Mouse (Mus musculus) lung, adult 10 weeks (tissue): ENCODE results near the gene Olfr891. TPM values are rescaled to one million over a fixed set of nuclear protein-coding genes. Genes with fewer than 3 reads are reported as not detected.

ENCODE experiments used
- polyA plus RNA-seq: library from polyadenylated mRNA; stranded (reverse); fragments of 350-450 nt; fragmentation: Illumina TruSeq; extraction: RNeasy Lipid Tissue Mini Kit (QIAGEN cat#74804); gene quantifications from one replicate; pipeline ENCODE4 v1.2.3, GENCODE M21; 2014; ENCODE audit warnings: low read depth, low replicate concordance; ENCODE audit not compliant: insufficient read depth

Gene Olfr891
- not detected for polyA plus RNA-seq

DNA sequence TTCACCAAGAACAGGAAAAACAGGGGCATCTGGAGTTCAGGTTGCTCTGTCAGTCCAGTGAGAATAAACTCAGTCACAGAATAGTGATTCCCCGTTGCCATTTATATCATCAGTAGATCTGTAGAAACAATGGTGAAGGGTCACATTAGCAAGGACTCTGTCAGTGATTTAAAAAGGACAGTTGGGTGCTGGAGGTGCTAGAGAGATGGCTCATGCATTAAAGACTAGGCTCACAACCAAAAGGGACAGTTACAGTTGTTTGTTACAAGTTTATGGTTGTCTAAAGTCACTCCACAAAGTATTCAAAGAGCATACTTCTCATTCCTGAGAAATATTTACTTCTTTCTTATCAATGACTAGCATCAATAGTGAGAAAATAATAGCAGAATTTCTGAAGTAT lies at the start of gene Olfr891:
Gene Olfr891 (minus strand): TSS at position 101 of the 400 bp plus-strand sequence.

DNA sequence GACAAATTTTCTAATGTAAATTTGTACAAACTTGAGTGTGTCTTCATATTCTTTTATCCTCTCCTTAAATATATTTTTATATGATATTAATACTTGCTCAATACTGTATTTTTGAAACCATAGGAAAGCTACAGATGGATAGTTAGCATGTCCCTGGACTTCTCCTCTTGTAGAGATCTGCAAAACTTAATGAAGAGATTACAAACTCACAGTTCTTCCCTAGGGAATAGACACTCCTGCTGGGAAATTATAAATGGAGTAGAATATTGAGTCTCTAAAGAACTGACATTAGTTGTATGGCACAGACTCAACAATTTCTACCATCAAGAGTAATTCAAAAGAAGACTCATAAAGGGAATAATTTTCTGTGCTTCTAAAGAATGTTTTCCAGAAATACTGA lies 37.1 kb upstream of the Olfr891 start, which contains the start of gene Olfr894:
Gene Olfr894 (plus strand): TSS at position 301 of the 400 bp plus-strand sequence.

DNA sequence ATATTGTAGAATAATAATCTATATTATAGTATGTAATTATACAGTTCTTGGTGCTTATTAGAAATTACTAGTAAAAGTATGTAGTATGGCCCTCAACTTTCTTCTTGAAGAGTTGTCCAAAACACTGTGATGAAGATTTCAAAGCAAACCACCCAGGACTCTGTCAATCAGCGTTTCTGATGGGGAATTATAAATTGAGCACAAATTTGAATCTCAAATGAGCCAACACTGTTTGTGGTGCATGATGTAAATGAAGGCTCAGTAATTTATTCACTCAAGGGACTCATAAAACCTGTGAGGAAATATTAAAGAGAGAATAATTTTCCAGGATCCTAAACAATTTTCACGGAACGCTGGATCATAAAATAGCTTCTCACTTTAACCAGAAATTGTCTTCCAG lies 27.4 kb upstream of the Olfr891 start, which contains the start of gene Olfr893:
Gene Olfr893 (plus strand): TSS at position 301 of the 400 bp plus-strand sequence.

DNA sequence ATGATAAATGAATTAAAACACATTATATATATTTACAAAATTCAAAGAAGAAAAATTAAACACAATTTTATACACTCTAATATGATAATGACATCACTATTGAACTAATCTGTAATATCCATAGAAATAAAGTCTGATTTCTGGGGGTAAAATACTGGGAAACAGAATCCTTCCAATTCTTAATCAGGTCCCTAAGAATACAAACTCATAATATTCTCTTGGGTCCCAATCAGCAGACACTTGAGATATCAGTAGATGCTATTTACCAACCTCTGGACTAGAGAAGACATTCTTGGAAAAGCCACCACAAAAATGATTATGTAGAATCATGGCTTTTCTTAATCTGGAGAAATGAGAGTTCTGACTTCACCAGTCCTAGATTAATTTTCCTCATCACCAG lies 38.4 kb downstream of the Olfr891 start, which contains the start of gene Olfr890:
Gene Olfr890 (plus strand): TSS at position 301 of the 400 bp plus-strand sequence.

Other genes with a start within 250 kb of the Olfr891 start
- not detected for gene Olfr881, start 189.0 kb downstream of the Olfr891 start, polyA plus RNA-seq
- not detected for gene Olfr883, start 155.0 kb downstream of the Olfr891 start, polyA plus RNA-seq
- not detected for gene Olfr884, start 134.3 kb downstream of the Olfr891 start, polyA plus RNA-seq
- gene Olfr885, start 119.5 kb downstream of the Olfr891 start, polyA plus RNA-seq = not detected
- gene Olfr887, start 96.7 kb downstream of the Olfr891 start, polyA plus RNA-seq = not detected
- gene Olfr888, start 72.7 kb downstream of the Olfr891 start, polyA plus RNA-seq = not detected
- 0.03 TPM for gene Olfr889, start 65.6 kb downstream of the Olfr891 start, polyA plus RNA-seq
- not detected for gene Olfr890, start 38.3 kb downstream of the Olfr891 start, polyA plus RNA-seq
- gene Olfr893, start 27.5 kb upstream of the Olfr891 start, polyA plus RNA-seq = not detected
- not detected for gene Olfr894, start 37.2 kb upstream of the Olfr891 start, polyA plus RNA-seq
- not detected for gene Olfr143, start 72.0 kb upstream of the Olfr891 start, polyA plus RNA-seq
- gene Olfr895, start 87.0 kb upstream of the Olfr891 start, polyA plus RNA-seq = not detected
- not detected for gene Olfr896-ps1, start 110.3 kb upstream of the Olfr891 start, polyA plus RNA-seq
- gene Olfr25, start 148.2 kb upstream of the Olfr891 start, polyA plus RNA-seq = not detected
- not detected for gene Olfr898, start 167.6 kb upstream of the Olfr891 start, polyA plus RNA-seq
- not detected for gene Olfr250, start 186.1 kb upstream of the Olfr891 start, polyA plus RNA-seq
- not detected for gene Olfr251, start 196.3 kb upstream of the Olfr891 start, polyA plus RNA-seq
- gene Olfr147, start 220.9 kb upstream of the Olfr891 start, polyA plus RNA-seq = not detected
- gene Olfr901, start 248.6 kb upstream of the Olfr891 start, polyA plus RNA-seq = not detected